Mouse (Mus musculus): Measurements from ENCODE around the gene Itsn1.

The Itsn1 gene

DNA sequence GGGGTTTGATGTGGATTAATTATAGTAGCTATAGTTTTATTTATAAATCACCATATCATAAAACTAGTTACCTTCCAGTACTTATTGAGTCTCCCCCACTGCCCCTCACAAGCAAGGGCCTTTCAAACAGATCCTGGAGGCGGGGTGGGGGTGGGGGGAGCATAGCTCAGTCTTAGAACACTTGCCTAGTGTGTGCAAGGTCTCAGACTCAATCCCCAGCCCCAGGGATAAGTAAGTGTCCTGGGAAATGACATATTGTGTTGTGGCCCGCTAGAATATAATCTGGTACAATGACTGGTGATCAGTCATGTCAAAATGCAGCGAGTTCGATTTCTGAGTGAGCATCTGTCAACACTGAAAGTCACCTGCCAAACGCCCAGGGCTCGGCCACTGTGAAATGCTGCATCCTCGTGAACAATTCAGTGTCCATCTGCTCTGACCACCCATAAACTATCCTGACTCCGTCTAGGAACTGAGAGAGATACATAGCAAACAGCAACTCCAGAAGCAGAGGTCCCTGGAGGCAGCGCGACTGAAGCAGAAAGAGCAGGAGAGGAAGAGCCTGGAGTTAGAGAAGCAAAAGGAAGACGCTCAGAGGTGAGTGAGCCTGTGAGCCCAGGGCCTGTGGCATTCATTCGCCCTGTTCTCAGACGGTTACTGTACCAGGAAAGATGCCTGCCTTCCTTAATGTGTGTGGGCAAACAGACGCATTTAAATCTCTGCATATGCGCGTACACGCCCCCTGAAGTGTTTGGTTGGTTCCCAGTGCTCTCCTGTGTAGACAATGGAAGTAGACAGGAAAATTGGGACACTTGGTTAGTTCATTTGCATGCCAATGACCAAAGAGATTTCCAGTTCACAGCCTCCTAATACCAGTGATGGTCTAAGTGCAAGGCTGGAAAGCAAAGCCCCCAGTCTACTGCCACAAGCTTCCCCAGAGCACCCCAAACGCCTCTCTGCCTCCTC, 107.8 kb downstream of the Itsn1 start:
- ATAC-seq (ENCODE audit: insufficient number of reproducible peaks, low FRiP score, low TSS enrichment), result no peak

DNA sequence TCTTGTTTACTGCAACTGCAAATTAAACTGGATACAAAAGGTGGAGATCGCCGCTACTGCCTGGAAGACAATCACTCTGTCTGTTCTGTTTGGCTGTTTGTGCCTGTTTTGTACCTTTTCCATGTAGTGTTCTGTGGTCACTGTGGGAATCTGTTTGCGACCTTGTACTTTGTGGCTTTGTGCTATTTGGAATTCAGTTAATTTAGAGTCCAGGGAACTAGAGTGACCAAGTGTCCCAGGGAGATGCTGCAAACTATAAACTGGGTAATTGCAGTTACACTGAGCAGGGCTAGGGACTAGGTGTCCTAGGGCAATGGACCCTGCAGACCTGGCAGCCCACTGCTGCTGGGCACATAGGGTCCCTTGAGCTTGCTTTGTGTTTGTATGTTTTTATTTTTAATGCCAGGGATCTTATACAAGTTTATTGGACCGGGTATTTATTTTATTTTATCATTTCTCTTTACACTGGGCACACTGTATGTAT, 108.5 kb downstream of the Itsn1 start:
- ATAC-seq (ENCODE audit: insufficient number of reproducible peaks, low FRiP score, low TSS enrichment), result no peak

DNA sequence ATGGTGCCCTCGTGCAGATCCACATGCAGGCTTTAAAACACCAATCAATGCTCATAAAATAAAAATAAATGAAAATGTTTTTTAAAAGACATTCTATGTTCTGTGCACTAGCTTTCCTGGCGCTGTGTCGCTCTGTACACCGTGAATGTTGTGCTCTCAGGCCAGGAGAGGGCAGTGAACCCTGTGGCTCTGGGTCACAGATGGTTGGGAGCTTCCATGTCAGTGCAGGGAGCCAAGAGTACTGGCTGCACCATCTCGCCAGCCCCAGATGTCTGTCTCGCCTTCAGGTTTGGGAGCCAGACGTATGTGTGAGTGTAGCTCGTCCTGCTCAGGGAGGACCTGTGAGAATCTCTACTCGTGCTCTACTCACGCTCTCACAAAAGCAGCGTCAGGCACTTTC, 109.7 kb downstream of the Itsn1 start:
- peak; percentile 85 for ATAC-seq (ENCODE audit: insufficient number of reproducible peaks, low FRiP score, low TSS enrichment)

DNA sequence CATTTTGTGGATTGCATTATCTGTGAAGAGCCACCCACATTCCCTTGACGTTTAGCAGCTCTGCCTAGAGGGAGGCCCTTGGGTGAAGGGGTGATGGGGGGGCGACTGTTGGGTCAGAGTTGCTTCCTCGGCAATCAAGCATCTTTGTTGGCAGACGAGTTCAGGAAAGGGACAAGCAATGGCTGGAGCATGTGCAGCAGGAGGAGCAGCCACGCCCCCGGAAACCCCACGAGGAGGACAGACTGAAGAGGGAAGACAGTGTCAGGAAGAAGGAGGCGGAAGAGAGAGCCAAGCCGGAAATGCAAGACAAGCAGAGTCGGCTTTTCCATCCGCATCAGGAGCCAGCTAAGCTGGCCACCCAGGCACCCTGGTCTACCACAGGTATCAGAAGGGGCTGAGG, 110.4 kb downstream of the Itsn1 start:
- ATAC-seq (ENCODE audit: insufficient number of reproducible peaks, low FRiP score, low TSS enrichment), result no peak

- no peak for ATAC-seq (ENCODE audit: insufficient number of reproducible peaks, low FRiP score, low TSS enrichment)
These were observed 112.0 kb downstream of the Itsn1 start for GRCm38 (mm10) chr16:91841026-91841630.

DNA sequence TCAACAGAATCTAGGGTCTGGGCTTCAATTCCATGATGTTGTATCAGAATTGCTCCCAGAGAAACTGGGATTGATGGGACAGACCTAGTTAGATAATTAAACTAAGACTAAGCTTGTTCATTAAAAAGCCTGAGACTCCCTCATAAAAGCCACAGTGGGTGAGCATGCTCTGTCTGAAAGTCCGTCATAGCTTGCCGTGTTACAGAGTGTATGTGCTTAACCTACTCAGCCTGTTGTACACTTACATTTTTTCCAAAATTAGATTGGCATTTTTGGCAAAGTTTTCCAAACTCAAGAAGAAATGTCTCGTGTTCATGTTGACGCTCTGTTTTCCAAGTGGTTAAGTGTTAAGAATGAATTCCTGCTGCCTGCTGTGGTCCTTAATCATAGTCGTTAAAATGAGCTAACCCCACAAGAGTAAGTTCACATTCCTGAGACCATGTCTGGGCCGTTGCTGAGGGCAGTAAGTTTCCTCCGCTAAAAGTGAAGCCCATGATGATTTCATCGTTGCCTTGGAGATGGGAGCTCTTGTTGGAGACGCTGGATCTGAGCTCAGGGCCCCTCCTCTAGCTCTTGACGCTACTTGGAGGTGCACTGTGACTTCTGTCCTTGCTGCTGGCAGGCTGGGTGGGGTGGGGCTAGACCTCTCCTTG, 117.1 kb downstream of the Itsn1 start:
- no peak for ATAC-seq (ENCODE audit: insufficient number of reproducible peaks, low FRiP score, low TSS enrichment)

- ATAC-seq (ENCODE audit: insufficient number of reproducible peaks, low FRiP score, low TSS enrichment), result peak; percentile 77
These were observed 118.6 kb downstream of the Itsn1 start for GRCm38 (mm10) chr16:91847525-91848225.

GRCm38 (mm10) chr16:91848505-91848904, 119.4 kb downstream of the Itsn1 start:
- no peak for ATAC-seq (ENCODE audit: insufficient number of reproducible peaks, low FRiP score, low TSS enrichment)

DNA sequence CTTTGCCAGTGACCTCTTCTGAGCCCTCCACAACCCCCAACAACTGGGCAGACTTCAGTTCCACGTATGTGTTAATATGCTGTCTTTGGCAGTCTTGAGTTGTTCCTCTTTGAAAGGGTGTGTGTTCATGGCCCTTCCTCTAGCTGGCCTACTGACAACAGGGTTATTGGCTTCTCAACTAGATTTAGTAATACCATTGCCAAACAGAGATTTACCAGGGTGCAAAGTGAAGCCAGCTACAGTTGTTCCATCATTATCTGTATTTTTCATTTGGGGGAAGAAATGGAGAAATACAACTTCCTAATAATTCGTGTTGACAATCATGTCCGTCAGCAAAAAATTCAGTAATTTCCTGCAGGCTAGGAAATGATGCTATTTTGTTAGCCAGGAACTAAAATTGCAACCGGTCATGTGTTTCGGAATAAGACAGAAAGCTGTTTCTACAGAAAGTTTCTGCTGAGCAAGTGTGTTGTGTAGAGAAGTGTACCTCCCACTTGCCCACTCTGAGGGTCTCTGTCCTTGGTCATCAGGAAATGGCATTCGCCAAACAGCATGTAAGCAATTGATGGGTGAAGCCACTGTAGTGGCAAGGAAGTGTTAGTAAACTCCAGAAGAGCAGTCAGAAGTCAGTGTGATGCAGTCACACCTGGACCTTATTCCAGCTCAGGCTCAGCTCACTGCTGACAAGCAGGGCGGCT, 120.0 kb downstream of the Itsn1 start:
- no peak for ATAC-seq (ENCODE audit: insufficient number of reproducible peaks, low FRiP score, low TSS enrichment)

DNA sequence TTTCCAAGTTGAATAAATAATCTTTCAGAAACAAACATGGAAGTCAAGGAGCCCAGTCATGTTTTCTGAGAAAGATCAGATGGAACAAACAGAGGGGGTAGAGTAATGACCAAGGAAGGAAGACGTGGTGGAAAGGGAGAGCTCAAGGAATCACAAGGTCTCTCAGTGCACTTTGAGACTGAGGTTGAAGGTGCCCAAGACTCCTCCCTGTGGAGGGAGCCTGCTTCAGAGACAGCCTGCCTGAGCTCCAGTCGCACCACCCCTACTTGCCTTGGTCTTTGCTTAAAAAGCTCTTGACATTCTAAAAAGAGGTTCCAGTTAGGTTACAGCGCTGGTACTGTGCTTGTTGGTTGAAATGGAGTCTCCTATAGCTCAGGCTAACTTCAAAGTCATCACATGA, 121.1 kb downstream of the Itsn1 start:
- ATAC-seq (ENCODE audit: insufficient number of reproducible peaks, low FRiP score, low TSS enrichment), result no peak

GRCm38 (mm10) chr16:91851456-91852231, 122.6 kb downstream of the Itsn1 start:
- ATAC-seq (ENCODE audit: insufficient number of reproducible peaks, low FRiP score, low TSS enrichment), result no peak

- no peak for ATAC-seq (ENCODE audit: insufficient number of reproducible peaks, low FRiP score, low TSS enrichment)
These were observed 123.7 kb downstream of the Itsn1 start for GRCm38 (mm10) chr16:91852753-91853152.

DNA sequence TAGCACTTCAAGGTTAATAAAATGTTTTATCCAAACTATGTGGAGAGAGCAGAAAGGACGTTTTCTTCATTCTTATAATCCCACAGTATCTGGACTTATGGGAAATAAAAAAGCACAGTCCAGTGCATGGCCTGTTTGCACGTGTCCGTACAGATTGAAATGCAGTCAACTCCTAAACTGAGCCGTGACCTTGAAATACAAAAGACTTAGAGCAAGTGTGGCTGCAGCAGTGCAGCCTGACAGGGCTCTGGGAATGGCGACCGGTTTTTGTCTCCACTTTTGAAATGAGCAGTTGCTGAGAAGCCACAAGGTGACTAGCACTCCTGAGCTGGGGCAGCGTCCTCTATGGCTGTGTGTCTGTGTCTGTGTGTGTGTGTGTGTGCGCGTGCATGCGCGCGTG, 124.1 kb downstream of the Itsn1 start:
- ATAC-seq (ENCODE audit: insufficient number of reproducible peaks, low FRiP score, low TSS enrichment), result no peak

DNA sequence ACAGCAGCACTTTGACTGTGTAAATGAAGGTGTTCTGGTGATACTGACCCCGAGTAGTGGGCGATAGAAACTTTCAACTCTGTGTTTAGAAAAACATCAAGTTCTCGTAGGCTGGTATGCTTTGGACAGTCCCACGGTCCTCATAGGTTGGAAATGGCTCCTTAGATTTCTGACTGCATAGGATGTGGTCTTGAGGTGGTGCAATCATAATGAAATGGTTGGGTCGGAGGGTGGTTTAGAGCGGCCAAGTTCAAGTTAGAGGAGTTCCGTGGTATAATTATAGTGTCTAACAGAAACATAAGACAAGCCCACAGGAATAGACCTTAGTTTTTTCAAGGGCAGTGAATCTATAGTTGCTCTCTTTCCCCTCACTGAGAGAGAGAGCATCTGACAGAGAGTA, 129.6 kb downstream of the Itsn1 start:
- ATAC-seq (ENCODE audit: insufficient number of reproducible peaks, low FRiP score, low TSS enrichment), result no peak

DNA sequence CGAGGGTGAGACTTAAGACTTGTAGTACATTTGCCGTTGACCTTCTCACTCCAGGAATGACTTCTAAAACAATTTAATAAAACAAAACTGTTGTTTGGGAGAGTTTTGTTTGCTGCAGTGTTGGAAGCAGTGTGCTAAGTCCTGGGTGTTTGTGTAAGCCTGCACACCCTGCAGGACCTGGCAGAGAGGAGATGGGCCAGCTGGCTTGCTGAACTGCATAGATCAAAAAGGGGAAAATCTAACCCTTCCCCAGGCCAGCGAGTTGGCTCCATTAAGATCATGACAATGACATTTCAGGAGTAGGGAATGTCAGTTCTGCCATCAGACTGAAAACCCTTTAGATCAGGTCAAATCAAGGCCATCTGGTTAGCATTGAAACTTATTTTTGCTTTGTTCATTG, 130.1 kb downstream of the Itsn1 start:
- ATAC-seq (ENCODE audit: insufficient number of reproducible peaks, low FRiP score, low TSS enrichment), result peak; percentile 54; the same call in 1 of the 2 replicates

- no peak for ATAC-seq (ENCODE audit: insufficient number of reproducible peaks, low FRiP score, low TSS enrichment)
These were observed 130.9 kb downstream of the Itsn1 start for GRCm38 (mm10) chr16:91859958-91860357.

- ATAC-seq (ENCODE audit: insufficient number of reproducible peaks, low FRiP score, low TSS enrichment), result no peak
These were observed 131.5 kb downstream of the Itsn1 start for GRCm38 (mm10) chr16:91860471-91861125.

DNA sequence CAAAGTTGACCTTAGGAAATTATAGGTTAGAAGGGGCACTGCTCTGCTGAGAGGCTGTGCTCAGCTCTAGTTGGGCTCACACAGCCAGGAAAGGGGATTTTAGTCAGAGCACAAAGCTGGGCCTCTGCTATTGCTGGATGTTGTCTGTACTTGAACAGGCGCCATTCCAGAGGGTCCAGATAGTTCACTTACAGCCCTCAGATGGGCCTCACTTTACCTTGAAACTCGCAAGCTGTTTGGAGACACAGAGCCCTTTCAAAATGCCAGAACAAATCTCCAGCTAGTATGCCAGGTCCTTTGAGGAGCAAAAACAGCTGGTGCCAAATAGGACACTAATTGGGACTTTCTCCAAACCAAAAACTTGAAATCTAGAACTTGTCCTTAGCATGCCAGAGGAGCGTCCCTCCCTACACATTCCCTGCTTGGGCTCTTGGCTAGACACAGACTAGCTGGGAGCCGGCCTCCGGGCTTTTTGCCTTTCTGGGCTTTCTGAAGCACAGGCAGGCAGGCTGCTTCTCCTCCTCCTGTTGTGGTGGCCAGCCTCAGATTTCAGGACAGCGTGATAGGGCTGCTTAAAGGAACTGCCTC, 132.8 kb downstream of the Itsn1 start:
- ATAC-seq (ENCODE audit: insufficient number of reproducible peaks, low FRiP score, low TSS enrichment), result 0 out of 2 replicates have a peak, but pooled peaks have one; percentile 31

All from cerebellum, adult (tissue).